Mouse (Mus musculus) thymus, postnatal 4 days (tissue): ENCODE measurements around the gene Gap43.
"Not testable (repeated sequence)": the region's sequence is repeated elsewhere in the genome, so short reads cannot be mapped to it uniquely, and the experiment has no call there.

Experiments used
- DNase-seq: peaks from one replicate; pipeline ENCODE4 v3.0.0; 2021

Gap43 gene

GRCm38 (mm10) chr16:42340021-42340768, at the start of gene Gap43:
Gene Gap43, minus strand, starts transcription at chr16:42340651.
- DNase-seq = no peak

GRCm38 (mm10) chr16:42381328-42381838, 40.9 kb upstream of the Gap43 start:
- no peak for DNase-seq

GRCm38 (mm10) chr16:42380641-42381040, 40.2 kb upstream of the Gap43 start:
- no peak for DNase-seq

- DNase-seq = no peak
These were observed 29.7 kb upstream of the Gap43 start for GRCm38 (mm10) chr16:42370148-42370547.

GRCm38 (mm10) chr16:42369346-42369745, 28.9 kb upstream of the Gap43 start:
- no peak for DNase-seq

GRCm38 (mm10) chr16:42360061-42360460, 19.6 kb upstream of the Gap43 start:
- no peak for DNase-seq

GRCm38 (mm10) chr16:42358058-42358457, 17.6 kb upstream of the Gap43 start:
- no peak for DNase-seq

- no peak for DNase-seq
These were observed 9.6 kb upstream of the Gap43 start for GRCm38 (mm10) chr16:42350076-42350475.

GRCm38 (mm10) chr16:42340865-42341264, 414 bp upstream of the Gap43 start:
- not testable (repeated sequence) for DNase-seq

- DNase-seq = no peak
These were observed 939 bp downstream of the Gap43 start for GRCm38 (mm10) chr16:42339512-42339911.

- no peak for DNase-seq
These were observed 1.5 kb downstream of the Gap43 start for GRCm38 (mm10) chr16:42338987-42339386.

- DNase-seq = no peak
These were observed 2.1 kb downstream of the Gap43 start for GRCm38 (mm10) chr16:42338342-42338741.

- DNase-seq = no peak
These were observed 2.8 kb downstream of the Gap43 start for GRCm38 (mm10) chr16:42337663-42338062.

GRCm38 (mm10) chr16:42336610-42337009, 3.8 kb downstream of the Gap43 start:
- DNase-seq = no peak

- DNase-seq = no peak
These were observed 8.1 kb downstream of the Gap43 start for GRCm38 (mm10) chr16:42332321-42332720.

GRCm38 (mm10) chr16:42326191-42326590, 14.3 kb downstream of the Gap43 start:
- DNase-seq = no peak

GRCm38 (mm10) chr16:42325536-42325935, 14.9 kb downstream of the Gap43 start:
- DNase-seq = no peak

- no peak for DNase-seq
These were observed 20.6 kb downstream of the Gap43 start for GRCm38 (mm10) chr16:42319831-42320230.

GRCm38 (mm10) chr16:42319365-42319764, 21.1 kb downstream of the Gap43 start:
- no peak for DNase-seq

GRCm38 (mm10) chr16:42312125-42312524, 28.3 kb downstream of the Gap43 start:
- DNase-seq = no peak

GRCm38 (mm10) chr16:42308761-42309160, 31.7 kb downstream of the Gap43 start:
- no peak for DNase-seq

- peak; percentile 30 for DNase-seq
These were observed 34.3 kb downstream of the Gap43 start for GRCm38 (mm10) chr16:42305934-42306701.

GRCm38 (mm10) chr16:42303461-42303860, 37.0 kb downstream of the Gap43 start:
- no peak for DNase-seq

- no peak for DNase-seq
These were observed 46.0 kb downstream of the Gap43 start for GRCm38 (mm10) chr16:42294481-42294880.
